Mouse (Mus musculus): ENCODE results near the gene Eln. TPM values are rescaled to one million over a fixed set of nuclear protein-coding genes. Genes with fewer than 3 reads are reported as not detected.

Gene Eln
- polyA plus RNA-seq, 1 experiment from 2014 or later = 2.6 TPM

GRCm38 (mm10) chr5:134678031-134678430, 69.1 kb downstream of the Eln start:
- ATAC-seq = no peak
- Histone ChIP-seq H3K36me3 (no peaks in the 10 kb centered on the region), H3K4me2 (peak overlapping the region; percentile 66), H3K9me3 (replicated peaks) (no peaks in the 10 kb centered on the region), H3K27ac (0 out of 2 replicates have a peak overlapping the region, but pooled peaks have one; percentile 27), H3K27me3 (replicated peaks) (no peaks in the 10 kb centered on the region; the same call in 1 of the 2 replicates), H3K4me3 (no peak overlapping the region), H3K9ac (0 out of 2 replicates have a peak overlapping the region, but pooled peaks have one; percentile 39), H3K4me1 (peaks cover 60% of the 10 kb centered on the region)
- WGBS (ENCODE audit: insufficient replicate concordance) = 69% methylated on average over 3 of the region's 3 CpGs

- peak overlapping the region; percentile 66 for H3K4me2 ChIP-seq
- no peaks in the 10 kb centered on the region; the same call in 1 of the 2 replicates for H3K27me3 ChIP-seq (replicated peaks)
- H3K27ac ChIP-seq = 0 out of 2 replicates have a peak overlapping the region, but pooled peaks have one; percentile 57
- no peaks in the 10 kb centered on the region for H3K36me3 ChIP-seq
- H3K9ac ChIP-seq = no peak overlapping the region
- 75% methylated on average over 5 of the region's 5 CpGs for WGBS (ENCODE audit: insufficient replicate concordance)
- H3K4me1 ChIP-seq = peaks cover 60% of the 10 kb centered on the region
- no peak overlapping the region for H3K4me3 ChIP-seq
- no peak for ATAC-seq
- H3K9me3 ChIP-seq (replicated peaks) = no peaks in the 10 kb centered on the region
Observed at GRCm38 (mm10) chr5:134677491-134677890, 69.6 kb downstream of the Eln start.

GRCm38 (mm10) chr5:134675956-134676759, 71.0 kb downstream of the Eln start:
- Histone ChIP-seq H3K9me3 (replicated peaks) (no peaks in the 10 kb centered on the region), H3K27me3 (replicated peaks) (no peaks in the 10 kb centered on the region; the same call in 1 of the 2 replicates), H3K27ac (peak overlapping the region; percentile 57), H3K9ac (peak overlapping the region; percentile 25), H3K4me3 (peak overlapping the region; percentile 37), H3K4me2 (peak overlapping the region; percentile 66), H3K36me3 (no peaks in the 10 kb centered on the region), H3K4me1 (peaks cover 57% of the 10 kb centered on the region)
- 7% methylated on average over 14 of the region's 14 CpGs for WGBS (ENCODE audit: insufficient replicate concordance)
- ATAC-seq = peak; percentile 72

GRCm38 (mm10) chr5:134674977-134675376, 72.1 kb downstream of the Eln start:
- Histone ChIP-seq H3K27me3 (replicated peaks) (no peaks in the 10 kb centered on the region; the same call in 1 of the 2 replicates), H3K4me2 (no peak overlapping the region), H3K9ac (no peak overlapping the region), H3K27ac (no peak overlapping the region), H3K9me3 (replicated peaks) (no peaks in the 10 kb centered on the region), H3K4me1 (peaks cover 46% of the 10 kb centered on the region), H3K36me3 (peaks cover 3% of the 10 kb centered on the region; the same call in 1 of the 2 replicates), H3K4me3 (no peak overlapping the region)
- ATAC-seq = no peak
- 58% methylated on average over 5 of the region's 5 CpGs for WGBS (ENCODE audit: insufficient replicate concordance)

GRCm38 (mm10) chr5:134672611-134673010, 74.5 kb downstream of the Eln start:
- Histone ChIP-seq H3K4me3 (no peak overlapping the region), H3K36me3 (peaks cover 9% of the 10 kb centered on the region; the same call in 1 of the 2 replicates), H3K27me3 (replicated peaks) (no peaks in the 10 kb centered on the region; the same call in 1 of the 2 replicates), H3K4me1 (peaks cover 23% of the 10 kb centered on the region), H3K9ac (no peak overlapping the region), H3K9me3 (replicated peaks) (no peaks in the 10 kb centered on the region), H3K4me2 (no peak overlapping the region), H3K27ac (no peak overlapping the region)
- 73% methylated on average over 6 of the region's 6 CpGs for WGBS (ENCODE audit: insufficient replicate concordance)
- no peak for ATAC-seq

GRCm38 (mm10) chr5:134672198-134672516, 75.0 kb downstream of the Eln start:
- no peaks in the 10 kb centered on the region for H3K9me3 ChIP-seq (replicated peaks)
- H3K4me2 ChIP-seq = no peak overlapping the region
- ATAC-seq = no peak
- H3K9ac ChIP-seq = no peak overlapping the region
- H3K27ac ChIP-seq = no peak overlapping the region
- peaks cover 9% of the 10 kb centered on the region; the same call in 1 of the 2 replicates for H3K36me3 ChIP-seq
- H3K27me3 ChIP-seq (replicated peaks) = no peaks in the 10 kb centered on the region; the same call in 1 of the 2 replicates
- 79% methylated on average over 1 of the region's 1 CpGs for WGBS (ENCODE audit: insufficient replicate concordance)
- H3K4me3 ChIP-seq = no peak overlapping the region
- H3K4me1 ChIP-seq = peaks cover 18% of the 10 kb centered on the region

GRCm38 (mm10) chr5:134671335-134672197, 75.6 kb downstream of the Eln start:
- H3K9ac ChIP-seq = no peak overlapping the region
- no peaks in the 10 kb centered on the region for H3K27me3 ChIP-seq (replicated peaks)
- H3K4me2 ChIP-seq = no peak overlapping the region
- H3K4me1 ChIP-seq = peaks cover 12% of the 10 kb centered on the region
- H3K4me3 ChIP-seq = no peak overlapping the region
- ATAC-seq = no peak
- no peaks in the 10 kb centered on the region for H3K9me3 ChIP-seq (replicated peaks)
- H3K27ac ChIP-seq = no peak overlapping the region
- 74% methylated on average over 17 of the region's 17 CpGs for WGBS (ENCODE audit: insufficient replicate concordance)
- peaks cover 9% of the 10 kb centered on the region; the same call in 1 of the 2 replicates for H3K36me3 ChIP-seq

- H3K4me1 ChIP-seq = no peaks in the 10 kb centered on the region
- 73% methylated on average over 20 of the region's 20 CpGs for WGBS (ENCODE audit: insufficient replicate concordance)
- H3K27me3 ChIP-seq (replicated peaks) = no peaks in the 10 kb centered on the region
- no peak overlapping the region for H3K4me2 ChIP-seq
- H3K9me3 ChIP-seq (replicated peaks) = no peaks in the 10 kb centered on the region
- no peak overlapping the region for H3K9ac ChIP-seq
- H3K27ac ChIP-seq = no peak overlapping the region
- H3K36me3 ChIP-seq = peaks cover 9% of the 10 kb centered on the region; the same call in 1 of the 2 replicates
- no peak for ATAC-seq
- no peak overlapping the region for H3K4me3 ChIP-seq
Observed at GRCm38 (mm10) chr5:134669001-134669708, 78.0 kb downstream of the Eln start.

GRCm38 (mm10) chr5:134668495-134668894, 78.6 kb downstream of the Eln start:
- no peak for ATAC-seq
- Histone ChIP-seq H3K9me3 (replicated peaks) (no peaks in the 10 kb centered on the region), H3K27me3 (replicated peaks) (no peaks in the 10 kb centered on the region), H3K4me3 (no peak overlapping the region), H3K27ac (no peak overlapping the region), H3K4me2 (no peak overlapping the region), H3K9ac (no peak overlapping the region), H3K36me3 (peaks cover 9% of the 10 kb centered on the region; the same call in 1 of the 2 replicates), H3K4me1 (no peaks in the 10 kb centered on the region)
- WGBS (ENCODE audit: insufficient replicate concordance) = 50% methylated on average over 8 of the region's 8 CpGs

GRCm38 (mm10) chr5:134656708-134657107, 90.4 kb downstream of the Eln start:
- Histone ChIP-seq H3K36me3 (no peaks in the 10 kb centered on the region; the same call in 1 of the 2 replicates), H3K27ac (no peak overlapping the region), H3K27me3 (replicated peaks) (0 out of 2 replicates have a peak, but pooled peaks cover 2% of the 10 kb centered on the region), H3K4me3 (no peak overlapping the region), H3K4me2 (no peak overlapping the region), H3K9ac (no peak overlapping the region), H3K4me1 (no peaks in the 10 kb centered on the region), H3K9me3 (replicated peaks) (no peaks in the 10 kb centered on the region)
- no peak for ATAC-seq
- WGBS (ENCODE audit: insufficient replicate concordance) = 70% methylated on average over 4 of the region's 4 CpGs
